Mouse (Mus musculus) testis, adult 2 months (tissue): Measurements from ENCODE around the gene Mad2l1bp.

Experiments
- CTCF ChIP-seq: fragments of 200-500 bp; IDR thresholded peaks from 2 replicates; pipeline ENCODE4 v1.5.1; 2012; ENCODE audit warnings: low read depth, mild to moderate bottlenecking, inconsistent platforms, low read length, moderate library complexity; ENCODE audit not compliant: control insufficient read depth, insufficient read depth, insufficient replicate concordance
- POLR2A ChIP-seq: fragments of 200-500 bp; IDR thresholded peaks from 2 replicates; pipeline ENCODE4 v1.6.1; 2012; ENCODE audit warnings: low read depth, mild to moderate bottlenecking, inconsistent platforms, low read length, moderate library complexity; ENCODE audit not compliant: control insufficient read depth

DNA sequence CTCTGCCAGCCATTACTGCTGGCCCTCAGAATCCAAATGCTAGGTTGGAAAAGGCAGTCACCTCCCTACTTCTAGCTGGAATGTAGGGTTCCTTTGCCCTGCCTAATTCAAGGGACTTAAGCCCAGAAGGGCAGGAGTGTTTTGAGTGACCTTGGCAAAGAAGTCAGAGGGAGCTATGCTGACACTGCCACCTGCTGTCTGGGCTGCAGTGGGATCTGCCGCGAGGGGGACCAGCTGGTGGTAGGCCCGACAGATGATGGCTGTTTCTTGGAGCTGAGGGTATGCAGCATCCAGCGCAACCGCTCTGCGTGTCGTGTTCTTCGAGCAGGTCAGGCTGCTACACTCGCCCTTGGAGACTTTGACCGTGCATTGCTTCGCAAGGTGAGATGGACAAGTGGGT is 13.7 kb upstream of the Mad2l1bp start:
- no peak for TF ChIP-seq POLR2A
- no peak; the same call in 1 of the 2 replicates for TF ChIP-seq CTCF
